Comparison of ENCODE assay signal across 14 mouse cellular contexts in genomic region chr4:130637488-130638422, GRCm38 (mm10). TPM values are rescaled to one million over a fixed set of nuclear protein-coding genes. Genes with fewer than 3 reads are reported as not detected.
DNase-seq lines count a peak whose midpoint lies in the region; ATAC-seq and TF ChIP-seq lines count a peak whose summit lies in the region.
"Had no signal": no experiment of that assay in that cellular context is flagged by ENCODE, and none has a peak within 500 bp of the region (broad histone marks: within the 10 kb centered on the region; RNA-seq: fewer than 3 reads in every experiment).

No protein-coding gene starts in this region.

- DNase-seq in liver, adult 2 months (ENCODE audit: extremely low read depth, low read depth, low spot score): peak; percentile 99
- no peak for DNase-seq in liver, embryonic 11.5 days (ENCODE audit: low spot score)
- peak; percentile 83 for DNase-seq in ES-E14 (ENCODE audit: low read depth, low spot score)
- DNase-seq in kidney, postnatal 0 days (ENCODE audit: low spot score): no peak
- DNase-seq in cerebellum, adult 8-10 months: no peak
- no peak for DNase-seq in urinary bladder, postnatal 14 days (ENCODE audit: low spot score)
- no peak for DNase-seq in urinary bladder, postnatal 10 days (ENCODE audit: low spot score)
- DNase-seq: cerebellum, adult 11-12 months; gastrocnemius, postnatal 36 days; lung, postnatal 10 days had no signal

- H3K4me3 ChIP-seq in liver, adult 2 months (ENCODE audit: insufficient read depth, low read depth, low read length): no peak overlapping the region
- H3K4me3 ChIP-seq in liver, embryonic 11.5 days (ENCODE audit: low read depth, low read length): no peak overlapping the region
- H3K4me3 ChIP-seq in ES-E14 (ENCODE audit: insufficient read depth in 1 of 2, low read depth in 1 of 2, low read length in 2 of 2, poor library complexity in 1 of 2, severe bottlenecking in 1 of 2): peak overlapping the region in 1 of 2 experiments; percentile 23; a peak in 1 of 4 replicates
- H3K4me3 ChIP-seq in kidney, postnatal 0 days (replicated peaks; ENCODE audit: low read depth, low read length): no peak overlapping the region
- no peak overlapping the region for H3K4me3 ChIP-seq in stomach, embryonic 16.5 days (replicated peaks; ENCODE audit: low read length)
- H3K4me3 ChIP-seq: heart, embryonic 15.5 days; hindbrain, embryonic 12.5 days; limb, embryonic 12.5 days had no signal

- H3K4me1 ChIP-seq in liver, adult 2 months (ENCODE audit: control insufficient read depth, insufficient read depth, low read length): peaks cover 24% of the 10 kb centered on the region
- H3K4me1 ChIP-seq in liver, embryonic 11.5 days (replicated peaks; ENCODE audit: control insufficient read depth, insufficient read depth, low read length): no peaks in the 10 kb centered on the region
- peaks cover 6 to 22% of the 10 kb centered on the region in 2 experiments for H3K4me1 ChIP-seq in ES-E14 (ENCODE audit: control insufficient read depth in 2 of 2, insufficient read depth in 2 of 2, low read length in 2 of 2, poor library complexity in 1 of 2)
- H3K4me1 ChIP-seq in kidney, postnatal 0 days (replicated peaks; ENCODE audit: insufficient read depth, low read length): no peaks in the 10 kb centered on the region
- no peaks in the 10 kb centered on the region for H3K4me1 ChIP-seq in stomach, embryonic 16.5 days (ENCODE audit: control insufficient read depth, insufficient read depth, low read length)
- H3K4me1 ChIP-seq: heart, embryonic 15.5 days; hindbrain, embryonic 12.5 days; limb, embryonic 12.5 days had no signal

- no peak for ATAC-seq in liver, embryonic 11.5 days (replicated peaks; ENCODE audit: low FRiP score)
- ATAC-seq in kidney, postnatal 0 days (replicated peaks; ENCODE audit: low FRiP score, low read depth): peak; percentile 59
- peak; percentile 82 for ATAC-seq in stomach, embryonic 16.5 days (ENCODE audit: insufficient read depth, low FRiP score)

- no peak for TF ChIP-seq POLR2A in liver, adult 2 months (IDR thresholded peaks at IDR 0.05; ENCODE audit: extremely low read depth, insufficient read depth, low read length)

- peak overlapping the region; percentile 59 for H3K27ac ChIP-seq in liver, adult 2 months (replicated peaks; ENCODE audit: insufficient read depth, low read depth, low read length)
- no peak overlapping the region for H3K27ac ChIP-seq in liver, embryonic 11.5 days (ENCODE audit: low read depth, low read length)
- peak overlapping the region; percentile 94 for H3K27ac ChIP-seq in ES-E14 (ENCODE audit: insufficient read depth, low read depth, low read length, poor library complexity, severe bottlenecking)
- no peak overlapping the region for H3K27ac ChIP-seq in kidney, postnatal 0 days
- H3K27ac ChIP-seq in stomach, embryonic 16.5 days (ENCODE audit: low read length): peak overlapping the region; percentile 29; the same call in 1 of the 2 replicates
- H3K27ac ChIP-seq: heart, embryonic 15.5 days; hindbrain, embryonic 12.5 days had no signal

- no peaks in the 10 kb centered on the region for H3K79me2 ChIP-seq in liver, adult 2 months (ENCODE audit: control insufficient read depth, insufficient read depth, low read length)

- no peak for TF ChIP-seq CTCF in liver, adult 2 months (IDR thresholded peaks at IDR 0.05; ENCODE audit: low read depth, low read length)
- no peak for TF ChIP-seq CTCF in kidney, postnatal 0 days (IDR thresholded peaks at IDR 0.05; ENCODE audit: low read depth)

- no peak overlapping the region for H3K9ac ChIP-seq in liver, adult 2 months (ENCODE audit: low read depth, low read length)
- no peak overlapping the region for H3K9ac ChIP-seq in liver, embryonic 11.5 days (ENCODE audit: low read depth, low read length)
- H3K9ac ChIP-seq in ES-E14 (ENCODE audit: insufficient read depth, low read depth, low read length, poor library complexity, severe bottlenecking): peak overlapping the region; percentile 41; the same call in 1 of the 2 replicates
- no peak overlapping the region for H3K9ac ChIP-seq in kidney, postnatal 0 days (ENCODE audit: low read depth, low read length)
- H3K9ac ChIP-seq in stomach, embryonic 16.5 days (ENCODE audit: low read length): no peak overlapping the region
- H3K9ac ChIP-seq: heart, embryonic 15.5 days; hindbrain, embryonic 12.5 days; limb, embryonic 12.5 days had no signal

- no peaks in the 10 kb centered on the region for H3K27me3 ChIP-seq in liver, adult 2 months (ENCODE audit: control insufficient read depth, insufficient read depth, low read length)
- H3K27me3 ChIP-seq in liver, embryonic 11.5 days (replicated peaks; ENCODE audit: control insufficient read depth, insufficient read depth, low read length): no peaks in the 10 kb centered on the region
- no peaks in the 10 kb centered on the region for H3K27me3 ChIP-seq in kidney, postnatal 0 days (ENCODE audit: insufficient read depth, low read length)
- no peaks in the 10 kb centered on the region for H3K27me3 ChIP-seq in stomach, embryonic 16.5 days (ENCODE audit: control insufficient read depth, insufficient read depth, low read length)
- H3K27me3 ChIP-seq: heart, embryonic 15.5 days; hindbrain, embryonic 12.5 days; limb, embryonic 12.5 days had no signal

- H3K9me3 ChIP-seq in liver, embryonic 11.5 days (ENCODE audit: control insufficient read depth, low read length): no peaks in the 10 kb centered on the region
- no peaks in the 10 kb centered on the region for H3K9me3 ChIP-seq in ES-E14 (ENCODE audit: control insufficient read depth, insufficient read depth, low read depth, low read length)
- H3K9me3 ChIP-seq in kidney, postnatal 0 days (replicated peaks; ENCODE audit: low read length): no peaks in the 10 kb centered on the region
- no peaks in the 10 kb centered on the region for H3K9me3 ChIP-seq in stomach, embryonic 16.5 days (replicated peaks; ENCODE audit: control insufficient read depth, low read length)
- H3K9me3 ChIP-seq: heart, embryonic 15.5 days; hindbrain, embryonic 12.5 days; limb, embryonic 12.5 days had no signal

- no peak overlapping the region for H3K4me2 ChIP-seq in liver, embryonic 11.5 days
- no peak overlapping the region for H3K4me2 ChIP-seq in kidney, postnatal 0 days (ENCODE audit: low read length)
- no peak overlapping the region for H3K4me2 ChIP-seq in stomach, embryonic 16.5 days (ENCODE audit: low read depth, low read length)
- H3K4me2 ChIP-seq: heart, embryonic 15.5 days; hindbrain, embryonic 12.5 days; limb, embryonic 12.5 days had no signal

- 58% methylated on average over 8 of the region's 9 CpGs for WGBS in liver, adult 2 months
- 77% methylated on average over 8 of the region's 9 CpGs for WGBS in liver, embryonic 11.5 days
- WGBS in kidney, postnatal 0 days: 80% methylated on average over 8 of the region's 9 CpGs
- 70% methylated on average over 8 of the region's 9 CpGs for whole genome bisulfite sequencing in stomach, embryonic 16.5 days

- in situ Hi-C loops in ES-E14 (cut with MboI; ENCODE audit: low sequenced_read_pairs in 2 of 2, unreplicated experiment in 2 of 2): no loop called here

- no peaks in the 10 kb centered on the region for H3K36me3 ChIP-seq in liver, adult 2 months (ENCODE audit: control insufficient read depth, insufficient read depth, low read length)
- H3K36me3 ChIP-seq in liver, embryonic 11.5 days (ENCODE audit: control insufficient read depth, insufficient read depth, low read length): no peaks in the 10 kb centered on the region
- H3K36me3 ChIP-seq in ES-E14 (ENCODE audit: control insufficient read depth, insufficient read depth, low read length, poor library complexity, severe bottlenecking): no peaks in the 10 kb centered on the region
- H3K36me3 ChIP-seq in kidney, postnatal 0 days (ENCODE audit: insufficient read depth, low read length): no peaks in the 10 kb centered on the region
- H3K36me3 ChIP-seq in stomach, embryonic 16.5 days (ENCODE audit: control insufficient read depth, insufficient read depth, low read length): no peaks in the 10 kb centered on the region
- H3K36me3 ChIP-seq: heart, embryonic 15.5 days; hindbrain, embryonic 12.5 days; limb, embryonic 12.5 days had no signal

TF ChIP-seq in ES-E14, 5 proteins besides CTCF, POLR2A, EP300 and RAD21:
- TF ChIP-seq MAFK (IDR thresholded peaks at IDR 0.05; ENCODE audit: insufficient read depth, low read depth, low read length): peak; percentile 98
- TF ChIP-seq HCFC1 (IDR thresholded peaks at IDR 0.05; ENCODE audit: borderline replicate concordance, insufficient read depth, low read length): no peak
- TF ChIP-seq ZNF384 (IDR thresholded peaks at IDR 0.05; ENCODE audit: low read depth, low read length): peak; percentile 91
- TF ChIP-seq ZC3H11A (IDR thresholded peaks at IDR 0.05; ENCODE audit: borderline replicate concordance, low read depth, low read length): no peak
- 0 out of 2 replicates have a peak, but pooled peaks have one; percentile 34 for TF ChIP-seq CHD2 (IDR thresholded peaks at IDR 0.05; ENCODE audit: low read depth, low read length)

RNA-seq across cellular contexts. Expression of gene Pum1, which starts 25.4 kb away (rescaled TPM):
- total RNA-seq in liver, adult 2 months (2014; rRNA removed): 25.4 and 33.1 TPM in 2 replicates
- polyA plus RNA-seq in liver, adult 2 months (2012; rRNA removed): 26.3 and 30.3 TPM in 2 replicates
- 61.4 and 65.0 TPM in 2 replicates for polyA plus RNA-seq in liver, embryonic 11.5 days (2014; fragmentation: Nextera tagmentation; extraction: Ambion mirVana)
- 101 and 126 TPM in 2 replicates for total RNA-seq in ES-E14 (2012; rRNA removed)
- 56.7 and 61.8 TPM in 2 replicates for polyA plus RNA-seq in kidney, postnatal 0 days (2015; fragmentation: Nextera tagmentation; extraction: Ambion mirVana)
- polyA plus RNA-seq in stomach, embryonic 16.5 days (2015; fragmentation: Nextera tagmentation; extraction: Ambion mirVana): 73.3 and 79.7 TPM in 2 replicates

Comparison
In these comparisons a context has a peak if more than half of its experiments do, and no peak if none do; other contexts are left out.
1. DNase-seq: peak in liver, adult 2 months (single experiment) and ES-E14 (single experiment); none in liver, embryonic 11.5 days (single experiment), kidney, postnatal 0 days (single experiment), cerebellum, adult 8-10 months (single experiment), urinary bladder, postnatal 14 days (single experiment) and urinary bladder, postnatal 10 days (single experiment).
2. H3K27ac ChIP-seq: peak in liver, adult 2 months (single experiment), ES-E14 (single experiment) and stomach, embryonic 16.5 days (single experiment); none in liver, embryonic 11.5 days (single experiment) and kidney, postnatal 0 days (single experiment).